Mouse (Mus musculus): Measurements from ENCODE around the gene Lama2. TPM values are rescaled to one million over a fixed set of nuclear protein-coding genes. Genes with fewer than 3 reads are reported as not detected.

Lama2 gene
- polyA plus RNA-seq, 1 experiment from 2014 or later, result 4.3 TPM

- 0 out of 2 replicates have a peak, but pooled peaks cover 4% of the 10 kb centered on the region for H3K4me1 ChIP-seq
- no peak overlapping the region for H3K9ac ChIP-seq
- WGBS, result 40% methylated on average over 3 of the region's 3 CpGs
- no peaks in the 10 kb centered on the region for H3K27me3 ChIP-seq (replicated peaks)
- no peaks in the 10 kb centered on the region for H3K9me3 ChIP-seq
- no peaks in the 10 kb centered on the region for H3K36me3 ChIP-seq (replicated peaks)
- peak; percentile 91 for ATAC-seq (replicated peaks)
- no peak overlapping the region for H3K4me2 ChIP-seq
- H3K27ac ChIP-seq, result 0 out of 2 replicates have a peak overlapping the region, but pooled peaks have one; percentile 48
- H3K4me3 ChIP-seq, result no peak overlapping the region
Observed at GRCm38 (mm10) chr10:27508847-27509459, 110.6 kb downstream of the Lama2 start.

DNA sequence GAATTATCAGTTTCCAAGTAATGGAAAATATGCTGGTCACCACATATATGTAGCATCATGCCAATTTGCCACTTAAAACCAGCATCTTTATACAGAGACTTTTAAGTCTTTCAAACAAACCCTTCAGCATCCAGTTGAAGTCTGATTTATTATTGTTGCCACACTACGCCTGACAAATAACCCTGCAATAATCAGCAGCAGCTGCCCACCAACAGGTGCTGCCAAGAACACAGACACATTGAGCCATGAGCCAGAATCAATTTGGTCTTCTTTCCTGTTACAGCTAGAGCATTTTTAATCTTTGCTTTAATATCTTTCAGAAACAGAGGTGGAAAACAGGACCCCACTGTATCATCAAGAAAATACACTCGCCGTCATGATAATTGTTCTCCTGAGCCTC is 118.7 kb downstream of the Lama2 start:
- no peak for ATAC-seq (replicated peaks)
- no peaks in the 10 kb centered on the region for H3K27me3 ChIP-seq (replicated peaks)
- H3K4me1 ChIP-seq, result no peaks in the 10 kb centered on the region
- no peak overlapping the region for H3K9ac ChIP-seq
- 83% methylated on average over 3 of the region's 3 CpGs for WGBS
- H3K36me3 ChIP-seq (replicated peaks), result no peaks in the 10 kb centered on the region
- no peaks in the 10 kb centered on the region for H3K9me3 ChIP-seq
- no peak overlapping the region for H3K4me3 ChIP-seq
- no peak overlapping the region for H3K27ac ChIP-seq
- no peak overlapping the region for H3K4me2 ChIP-seq

- H3K9me3 ChIP-seq, result no peaks in the 10 kb centered on the region
- no peaks in the 10 kb centered on the region for H3K36me3 ChIP-seq (replicated peaks)
- no peak overlapping the region for H3K9ac ChIP-seq
- no peak overlapping the region for H3K27ac ChIP-seq
- H3K4me3 ChIP-seq, result no peak overlapping the region
- WGBS, result 78% methylated on average over 1 of the region's 1 CpGs
- no peak for ATAC-seq (replicated peaks)
- no peak overlapping the region for H3K4me2 ChIP-seq
- no peaks in the 10 kb centered on the region for H3K27me3 ChIP-seq (replicated peaks)
- H3K4me1 ChIP-seq, result no peaks in the 10 kb centered on the region
Observed at GRCm38 (mm10) chr10:27488452-27488851, 131.1 kb downstream of the Lama2 start.

DNA sequence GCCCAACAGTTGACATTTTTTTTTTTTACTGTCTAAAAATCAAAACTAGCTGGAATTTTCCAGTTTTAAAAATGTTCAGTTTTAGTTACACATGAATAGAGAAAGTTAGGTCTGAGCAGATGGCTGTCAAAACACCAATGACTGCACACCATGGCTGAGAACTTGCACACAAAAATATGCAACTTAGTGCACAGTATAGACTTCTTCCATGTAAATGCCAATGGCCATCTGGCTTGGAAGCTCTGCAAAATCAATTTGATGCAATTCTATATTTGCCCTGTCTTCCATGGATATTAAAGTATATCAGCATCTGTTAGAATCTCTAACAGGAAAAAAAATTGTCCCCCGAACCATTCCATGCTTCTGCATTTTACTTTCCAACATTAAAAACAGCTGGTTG is 135.5 kb downstream of the Lama2 start:
- ATAC-seq (replicated peaks), result no peak
- Histone ChIP-seq H3K36me3 (replicated peaks) (no peaks in the 10 kb centered on the region), H3K4me1 (no peaks in the 10 kb centered on the region), H3K27me3 (replicated peaks) (no peaks in the 10 kb centered on the region), H3K4me2 (no peak overlapping the region), H3K27ac (no peak overlapping the region), H3K9me3 (no peaks in the 10 kb centered on the region), H3K4me3 (no peak overlapping the region), H3K9ac (no peak overlapping the region)
- WGBS, result 89% methylated on average over 1 of the region's 1 CpGs

- no peak overlapping the region for H3K27ac ChIP-seq
- H3K9me3 ChIP-seq, result no peaks in the 10 kb centered on the region
- H3K4me3 ChIP-seq, result no peak overlapping the region
- no peak overlapping the region for H3K4me2 ChIP-seq
- no peak overlapping the region for H3K9ac ChIP-seq
- no peaks in the 10 kb centered on the region for H3K36me3 ChIP-seq (replicated peaks)
- no peaks in the 10 kb centered on the region for H3K4me1 ChIP-seq
- no peak for ATAC-seq (replicated peaks)
- H3K27me3 ChIP-seq (replicated peaks), result no peaks in the 10 kb centered on the region
- 30% methylated on average over 3 of the region's 3 CpGs for WGBS
Observed at GRCm38 (mm10) chr10:27475540-27475939, 144.0 kb downstream of the Lama2 start.

DNA sequence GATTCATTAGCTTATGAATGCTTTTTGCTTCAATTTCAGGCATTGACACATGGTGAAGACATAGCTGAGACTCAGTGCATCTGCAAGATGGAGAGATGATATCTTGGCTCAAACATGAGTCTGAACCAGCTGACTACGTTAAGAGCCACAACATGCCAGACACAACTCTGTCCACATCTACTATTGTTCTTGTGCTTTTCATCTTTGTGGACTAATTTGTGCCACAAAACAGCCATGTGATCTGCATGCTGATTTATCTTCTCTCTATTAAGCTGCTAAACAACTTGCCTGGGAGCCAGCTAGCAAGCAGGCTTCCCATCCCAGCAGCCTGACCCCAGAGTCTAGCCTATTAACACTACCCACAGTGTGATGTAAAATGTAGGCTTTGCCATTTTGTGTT is 151.3 kb downstream of the Lama2 start:
- Histone ChIP-seq H3K36me3 (replicated peaks) (no peaks in the 10 kb centered on the region), H3K4me3 (no peak overlapping the region), H3K9ac (no peak overlapping the region), H3K9me3 (no peaks in the 10 kb centered on the region), H3K27me3 (replicated peaks) (no peaks in the 10 kb centered on the region), H3K4me1 (no peaks in the 10 kb centered on the region), H3K4me2 (no peak overlapping the region), H3K27ac (no peak overlapping the region)
- no peak for ATAC-seq (replicated peaks)
- 40% methylated on average over 1 of the region's 1 CpGs for WGBS

DNA sequence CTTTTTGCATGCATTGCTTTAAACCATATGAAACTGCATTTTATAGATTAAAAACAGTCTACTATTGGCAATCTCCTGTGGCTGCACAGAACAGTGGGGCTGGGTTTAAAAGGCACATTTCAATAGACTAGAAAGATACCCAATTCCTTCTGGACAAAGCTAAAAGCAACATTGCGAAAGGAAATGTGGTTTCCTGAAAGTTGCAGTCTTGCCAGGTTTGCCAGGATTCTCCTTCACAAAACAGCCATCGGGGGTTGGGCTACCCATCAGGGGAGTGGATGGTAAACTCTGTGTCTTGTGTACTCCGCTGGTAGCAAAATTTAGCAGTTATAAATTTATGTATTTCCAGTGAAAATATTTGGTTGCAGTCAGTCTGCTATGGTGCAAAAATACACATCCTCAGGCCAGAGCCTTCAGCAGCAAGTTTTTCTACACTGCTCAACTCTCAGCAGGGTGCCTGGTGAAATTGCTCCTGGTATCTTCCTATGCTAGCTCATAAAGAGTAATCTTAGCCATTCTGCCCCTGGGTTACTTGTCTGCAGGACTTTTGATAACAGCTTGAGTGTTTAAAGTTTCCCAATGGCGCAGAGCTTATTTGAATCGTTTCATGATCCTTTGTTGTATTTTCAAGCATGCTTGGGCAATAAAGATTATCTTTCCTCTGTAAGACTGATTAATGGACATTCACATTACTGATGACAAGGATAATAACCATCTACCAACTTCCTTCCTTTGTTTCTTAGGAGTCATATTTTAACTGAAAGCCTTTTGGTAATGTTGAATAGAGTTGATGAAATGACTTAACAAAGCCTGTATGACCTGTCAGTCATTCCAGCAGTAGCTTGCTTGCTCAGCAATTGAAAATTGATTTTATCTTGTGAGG is 205.7 kb downstream of the Lama2 start:
- H3K9me3 ChIP-seq, result no peaks in the 10 kb centered on the region

DNA sequence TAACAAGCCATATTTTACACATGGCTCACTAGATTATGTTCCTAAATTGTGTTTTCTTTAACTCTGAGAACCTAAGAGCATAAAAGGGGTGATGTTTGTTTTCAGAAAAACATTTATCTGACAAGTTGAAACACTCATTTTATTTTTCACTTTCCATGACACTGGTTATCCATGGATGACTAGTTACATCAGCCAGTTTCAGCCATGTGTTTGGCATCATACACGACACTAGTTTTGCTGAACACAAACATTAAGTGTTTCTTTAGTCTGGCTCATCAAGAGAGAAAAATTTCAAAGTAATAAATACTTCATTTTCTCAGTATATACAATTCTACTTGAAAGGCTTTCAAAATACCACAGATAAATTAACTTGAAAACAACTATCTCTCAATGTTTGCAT is 228.8 kb downstream of the Lama2 start:
- Histone ChIP-seq H3K27me3 (replicated peaks) (no peaks in the 10 kb centered on the region), H3K4me2 (no peak overlapping the region), H3K4me1 (no peaks in the 10 kb centered on the region), H3K9me3 (no peaks in the 10 kb centered on the region), H3K9ac (no peak overlapping the region), H3K4me3 (no peak overlapping the region), H3K36me3 (replicated peaks) (no peaks in the 10 kb centered on the region), H3K27ac (no peak overlapping the region)
- no peak for ATAC-seq (replicated peaks)
- 68% methylated on average over 1 of the region's 1 CpGs for WGBS

More for the DNA sequence above, 205.7 kb downstream of the Lama2 start:
- 71% methylated on average over 5 of the region's 5 CpGs for WGBS
- no peak overlapping the region for H3K4me3 ChIP-seq
- ATAC-seq (replicated peaks), result peak; percentile 56
- H3K9ac ChIP-seq, result no peak overlapping the region
- H3K36me3 ChIP-seq (replicated peaks), result no peaks in the 10 kb centered on the region
- H3K27ac ChIP-seq, result no peak overlapping the region
- no peaks in the 10 kb centered on the region for H3K27me3 ChIP-seq (replicated peaks)
- H3K4me2 ChIP-seq, result no peak overlapping the region
- H3K4me1 ChIP-seq, result no peaks in the 10 kb centered on the region

- no peak for ATAC-seq (replicated peaks)
- 70% methylated on average over 1 of the region's 1 CpGs for WGBS
- Histone ChIP-seq H3K4me2 (no peak overlapping the region), H3K4me1 (no peaks in the 10 kb centered on the region), H3K4me3 (no peak overlapping the region), H3K9ac (no peak overlapping the region), H3K27me3 (replicated peaks) (no peaks in the 10 kb centered on the region), H3K27ac (no peak overlapping the region), H3K9me3 (no peaks in the 10 kb centered on the region), H3K36me3 (replicated peaks) (no peaks in the 10 kb centered on the region)
Observed at GRCm38 (mm10) chr10:27387531-27387930, 232.0 kb downstream of the Lama2 start.

- Histone ChIP-seq H3K9ac (no peak overlapping the region), H3K4me1 (no peaks in the 10 kb centered on the region), H3K4me3 (no peak overlapping the region), H3K27me3 (replicated peaks) (no peaks in the 10 kb centered on the region), H3K4me2 (no peak overlapping the region), H3K27ac (no peak overlapping the region), H3K9me3 (no peaks in the 10 kb centered on the region), H3K36me3 (replicated peaks) (no peaks in the 10 kb centered on the region)
- 84% methylated on average over 4 of the region's 4 CpGs for WGBS
- no peak for ATAC-seq (replicated peaks)
Observed at GRCm38 (mm10) chr10:27384636-27385035, 234.9 kb downstream of the Lama2 start.

DNA sequence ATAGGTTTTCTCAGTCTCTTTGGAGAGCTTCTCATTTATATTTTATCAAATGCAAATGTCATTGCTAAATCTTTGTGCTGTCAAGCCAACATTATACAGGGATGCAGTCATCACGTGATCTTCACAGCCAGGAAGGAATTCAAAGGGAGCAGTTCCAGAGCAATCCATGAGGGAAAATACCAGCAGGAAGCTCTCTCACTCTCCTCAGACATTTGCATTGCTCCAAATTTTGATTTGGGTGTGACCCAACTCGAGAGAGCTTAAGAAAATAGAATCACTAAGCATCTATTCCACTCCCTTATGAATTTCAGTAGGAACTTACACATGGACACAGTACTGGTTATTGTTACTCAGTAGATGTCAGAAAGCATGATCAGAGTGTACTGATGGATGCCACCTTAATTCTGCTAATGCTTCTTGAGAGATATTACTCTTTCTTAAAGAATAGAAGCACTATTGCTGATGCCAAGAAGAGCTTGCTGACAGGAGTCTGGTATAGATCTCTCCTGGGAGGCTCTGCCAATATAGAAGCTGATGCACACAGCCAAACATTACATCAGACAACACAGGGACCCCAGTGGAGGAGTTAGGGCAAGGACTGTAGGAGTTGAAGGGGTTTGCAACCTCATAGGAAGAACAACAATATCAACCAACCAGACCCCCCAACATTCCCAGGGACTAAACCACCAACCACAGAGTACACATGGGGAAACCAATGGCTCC is 236.5 kb downstream of the Lama2 start:
- H3K27ac ChIP-seq, result no peak overlapping the region
- H3K27me3 ChIP-seq (replicated peaks), result no peaks in the 10 kb centered on the region
- no peak overlapping the region for H3K4me3 ChIP-seq
- H3K36me3 ChIP-seq (replicated peaks), result no peaks in the 10 kb centered on the region
- no peaks in the 10 kb centered on the region for H3K9me3 ChIP-seq
- H3K9ac ChIP-seq, result no peak overlapping the region
- no peak for ATAC-seq (replicated peaks)
- no peak overlapping the region for H3K4me2 ChIP-seq
- no peaks in the 10 kb centered on the region for H3K4me1 ChIP-seq
- WGBS, result 49% methylated on average over 2 of the region's 2 CpGs

DNA sequence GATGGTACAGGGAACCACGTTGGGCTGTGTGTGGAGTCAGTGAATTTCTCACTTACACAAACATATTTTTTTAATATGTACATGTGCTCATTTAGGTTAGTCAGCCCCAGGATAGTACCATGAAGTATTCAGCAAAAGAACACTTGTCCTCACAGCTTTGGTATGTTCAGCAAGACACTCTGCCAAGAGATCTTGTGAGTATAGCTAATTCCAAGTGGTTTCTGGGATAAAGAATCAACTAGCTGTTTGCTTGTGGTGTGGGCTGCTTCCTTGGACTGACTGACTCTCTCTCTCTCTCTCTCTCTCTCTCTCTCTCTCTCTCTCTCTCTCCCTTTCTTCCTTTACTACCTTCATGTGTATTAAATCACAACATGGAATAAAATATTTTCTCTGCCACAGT is 241.3 kb downstream of the Lama2 start:
- Histone ChIP-seq H3K4me1 (no peaks in the 10 kb centered on the region), H3K27ac (no peak overlapping the region), H3K4me2 (no peak overlapping the region), H3K36me3 (replicated peaks) (no peaks in the 10 kb centered on the region), H3K4me3 (no peak overlapping the region), H3K27me3 (replicated peaks) (no peaks in the 10 kb centered on the region), H3K9ac (no peak overlapping the region), H3K9me3 (no peaks in the 10 kb centered on the region)
- ATAC-seq (replicated peaks), result no peak
- WGBS, result 59% methylated on average over 1 of the region's 1 CpGs

Data from midbrain, embryonic 15.5 days (tissue).